Comparison of ENCODE assay signal across 9 mouse cellular contexts in genomic region chr8:117339958-117340651, GRCm38 (mm10).
DNase-seq lines count a peak whose midpoint lies in the region; ATAC-seq and TF ChIP-seq lines count a peak whose summit lies in the region.
"Had no signal": no experiment of that assay in that cellular context is flagged by ENCODE, and none has a peak within 500 bp of the region (broad histone marks: within the 10 kb centered on the region; RNA-seq: fewer than 3 reads in every experiment).

No protein-coding gene starts in this region.

- TF ChIP-seq POLR2A in bone marrow macrophage, adult 2 months (IDR thresholded peaks at IDR 0.05; ENCODE audit: borderline replicate concordance, low read depth, low read length) = no peak
- no peak for TF ChIP-seq POLR2A in small intestine, adult 2 months (IDR thresholded peaks at IDR 0.05; ENCODE audit: low read depth, low read length)

- H3K9me3 ChIP-seq in kidney, embryonic 16.5 days (ENCODE audit: low read length) = no peaks in the 10 kb centered on the region
- no peaks in the 10 kb centered on the region for H3K9me3 ChIP-seq in liver, embryonic 11.5 days (ENCODE audit: control insufficient read depth, low read length)

- no peaks in the 10 kb centered on the region for H3K36me3 ChIP-seq in kidney, embryonic 16.5 days (ENCODE audit: insufficient read depth, low read length)
- H3K36me3 ChIP-seq in liver, embryonic 11.5 days (ENCODE audit: control insufficient read depth, insufficient read depth, low read length) = no peaks in the 10 kb centered on the region
- H3K36me3 ChIP-seq in small intestine, adult 2 months (ENCODE audit: control insufficient read depth, insufficient read depth, low read length) = no peaks in the 10 kb centered on the region

- H3K4me1 ChIP-seq in kidney, embryonic 16.5 days (ENCODE audit: insufficient read depth, low read length) = peaks cover 53% of the 10 kb centered on the region
- peaks cover 63% of the 10 kb centered on the region for H3K4me1 ChIP-seq in bone marrow macrophage, adult 2 months (ENCODE audit: control insufficient read depth, insufficient read depth, low read length)
- H3K4me1 ChIP-seq in liver, embryonic 11.5 days (replicated peaks; ENCODE audit: control insufficient read depth, insufficient read depth, low read length) = peaks cover 76% of the 10 kb centered on the region
- H3K4me1 ChIP-seq in small intestine, adult 2 months (ENCODE audit: control insufficient read depth, insufficient read depth, insufficient read length, low read length) = peaks cover 59% of the 10 kb centered on the region

- 30% methylated on average over 12 of the region's 12 CpGs for WGBS in kidney, embryonic 16.5 days
- WGBS in liver, embryonic 11.5 days = 21% methylated on average over 12 of the region's 12 CpGs
- 29% methylated on average over 11 of the region's 12 CpGs for WGBS in small intestine, adult 2 months

- peak overlapping the region; percentile 71 for H3K27ac ChIP-seq in kidney, embryonic 16.5 days (ENCODE audit: low read length)
- H3K27ac ChIP-seq in bone marrow macrophage, adult 2 months (ENCODE audit: insufficient read depth, low read depth, low read length) = peak overlapping the region; percentile 51
- H3K27ac ChIP-seq in liver, embryonic 11.5 days (ENCODE audit: low read depth, low read length) = peak overlapping the region; percentile 73
- H3K27ac ChIP-seq in small intestine, adult 2 months (ENCODE audit: insufficient read depth, low read depth, low read length) = peak overlapping the region; percentile 55
- H3K27ac ChIP-seq: hindbrain, embryonic 14.5 days had no signal

- no peak for ATAC-seq in kidney, embryonic 16.5 days (ENCODE audit: low FRiP score, low TSS enrichment)
- peak; percentile 32; the same call in 1 of the 2 replicates for ATAC-seq in liver, embryonic 11.5 days (replicated peaks; ENCODE audit: low FRiP score)

- H3K4me3 ChIP-seq in kidney, embryonic 16.5 days (ENCODE audit: low read length) = no peak overlapping the region
- H3K4me3 ChIP-seq in bone marrow macrophage, adult 2 months (ENCODE audit: insufficient read depth, low read length) = no peak overlapping the region
- H3K4me3 ChIP-seq in liver, embryonic 11.5 days (ENCODE audit: low read depth, low read length) = no peak overlapping the region
- H3K4me3 ChIP-seq in small intestine, adult 2 months (ENCODE audit: low read depth, low read length) = no peak overlapping the region

- H3K4me2 ChIP-seq in kidney, embryonic 16.5 days (replicated peaks; ENCODE audit: low read depth, low read length) = no peak overlapping the region; the same call in 1 of the 2 replicates
- H3K4me2 ChIP-seq in liver, embryonic 11.5 days = peak overlapping the region; percentile 55
- H3K4me2 ChIP-seq: hindbrain, embryonic 14.5 days had no signal

- intact Hi-C loops in left cerebral cortex, postnatal 25 days (cut with DNase I) = no loop called here

- no peaks in the 10 kb centered on the region for H3K27me3 ChIP-seq in kidney, embryonic 16.5 days (ENCODE audit: insufficient read depth, low read length)
- H3K27me3 ChIP-seq in liver, embryonic 11.5 days (replicated peaks; ENCODE audit: control insufficient read depth, insufficient read depth, low read length) = no peaks in the 10 kb centered on the region
- H3K27me3 ChIP-seq in small intestine, adult 2 months (ENCODE audit: control insufficient read depth, insufficient read depth, low read length) = no peaks in the 10 kb centered on the region

- H3K9ac ChIP-seq in kidney, embryonic 16.5 days (replicated peaks; ENCODE audit: low read length) = no peak overlapping the region
- H3K9ac ChIP-seq in liver, embryonic 11.5 days (ENCODE audit: low read depth, low read length) = no peak overlapping the region
- H3K9ac ChIP-seq: hindbrain, embryonic 14.5 days had no signal

- TF ChIP-seq CTCF in bone marrow macrophage, adult 2 months (IDR thresholded peaks at IDR 0.05; ENCODE audit: low read depth, low read length) = no peak
- TF ChIP-seq CTCF in small intestine, adult 2 months (IDR thresholded peaks at IDR 0.05; ENCODE audit: extremely low read depth, insufficient read length, insufficient replicate concordance, low read depth, low read length) = no peak

- DNase-seq in kidney, adult 8-10 months = no peak
- DNase-seq in liver, embryonic 11.5 days (ENCODE audit: low spot score) = no peak
- DNase-seq in gastrocnemius, postnatal 10 days = no peak
- no peak for DNase-seq in cerebellum, postnatal 4 days (ENCODE audit: low spot score in 2 of 2)
- DNase-seq in left cerebral cortex, postnatal 25 days (ENCODE audit: low spot score in 2 of 2) = no peak
